Mouse (Mus musculus) ovary, postnatal 14 days (tissue): ENCODE measurements around the gene Dgat2.

ENCODE experiments used
- DNase-seq: peaks from one replicate; pipeline ENCODE4 v3.0.0; 2022; ENCODE audit warnings: low spot score

Dgat2 gene

DNA sequence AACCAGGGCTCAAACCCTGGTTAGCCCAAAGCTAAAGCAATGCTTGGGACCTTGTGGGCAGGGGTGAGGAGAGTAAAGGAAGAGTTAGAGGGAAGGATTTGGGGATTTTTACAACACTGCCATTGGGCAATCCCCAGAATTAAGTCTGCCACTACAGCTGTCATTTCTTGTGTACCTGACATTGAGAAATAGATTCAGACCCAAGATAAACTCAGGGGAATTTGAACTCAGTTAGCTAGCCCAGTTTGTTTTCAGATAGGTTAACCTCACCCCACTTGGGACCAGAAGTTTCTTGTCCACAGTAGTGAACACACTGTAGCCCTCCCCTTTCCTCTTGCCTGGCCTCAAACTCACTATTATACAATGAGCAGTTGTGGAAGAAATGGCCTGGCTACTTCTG is 8.9 kb upstream of the Dgat2 start:
- no peak for DNase-seq

DNA sequence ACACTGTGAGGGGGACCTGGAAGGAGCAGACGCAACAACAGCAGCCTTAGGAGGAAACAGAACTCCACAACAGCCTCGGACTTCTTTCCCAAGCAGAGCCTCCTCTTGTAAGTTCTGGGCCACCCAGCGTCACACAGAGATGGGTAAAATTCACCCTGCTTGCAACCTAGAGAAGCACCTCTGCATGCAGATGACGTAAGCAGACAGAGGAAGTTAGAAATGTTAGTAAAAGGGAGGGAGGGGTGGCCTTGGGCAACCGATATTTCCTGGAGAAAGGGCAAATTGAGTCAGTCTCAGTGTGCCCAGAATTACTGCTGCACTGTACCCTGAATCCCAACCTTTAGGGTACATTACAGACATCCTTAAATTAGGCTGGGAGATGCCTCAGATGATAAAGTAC is 7.4 kb upstream of the Dgat2 start:
- no peak for DNase-seq

DNA sequence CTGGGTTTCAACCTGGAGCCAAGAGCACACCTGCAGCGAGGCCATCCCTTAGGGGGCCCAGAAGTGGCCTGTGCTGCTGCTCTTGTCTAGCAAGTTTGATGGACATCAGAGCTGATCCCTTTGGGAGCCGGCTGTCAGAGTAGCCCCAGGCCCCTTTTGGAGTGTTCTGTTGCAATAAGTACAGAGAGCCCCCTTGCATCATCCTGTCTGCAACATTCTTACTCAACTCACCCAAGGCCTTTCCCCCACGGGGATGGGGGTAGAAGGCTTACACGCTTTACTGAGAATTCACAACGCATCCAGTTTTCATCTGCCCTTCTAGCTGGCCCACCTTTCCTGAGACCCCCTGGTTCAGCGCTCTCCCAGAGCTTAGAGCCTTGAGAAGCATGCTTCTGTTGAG is 6.1 kb upstream of the Dgat2 start:
- DNase-seq: no peak

DNA sequence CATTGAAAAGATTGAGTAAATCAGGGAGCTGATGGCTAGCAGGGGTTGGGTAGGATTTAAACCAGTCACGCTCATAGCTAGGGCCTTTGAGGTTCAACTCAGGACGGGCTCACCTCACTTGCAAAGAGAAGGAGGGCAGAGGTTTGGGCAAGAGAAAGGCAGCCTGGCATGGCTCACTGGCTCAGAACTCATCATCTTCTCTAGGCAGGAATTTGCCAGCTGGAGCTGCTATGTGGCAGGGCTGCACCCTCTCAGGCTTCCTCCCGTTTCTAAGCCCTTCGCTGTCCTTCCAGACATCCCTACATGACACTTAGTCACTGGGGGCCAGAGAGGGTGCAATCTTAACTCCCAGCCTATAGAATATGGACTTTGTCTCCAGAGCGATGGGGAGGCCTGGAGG is 4.9 kb upstream of the Dgat2 start:
- DNase-seq: no peak

DNA sequence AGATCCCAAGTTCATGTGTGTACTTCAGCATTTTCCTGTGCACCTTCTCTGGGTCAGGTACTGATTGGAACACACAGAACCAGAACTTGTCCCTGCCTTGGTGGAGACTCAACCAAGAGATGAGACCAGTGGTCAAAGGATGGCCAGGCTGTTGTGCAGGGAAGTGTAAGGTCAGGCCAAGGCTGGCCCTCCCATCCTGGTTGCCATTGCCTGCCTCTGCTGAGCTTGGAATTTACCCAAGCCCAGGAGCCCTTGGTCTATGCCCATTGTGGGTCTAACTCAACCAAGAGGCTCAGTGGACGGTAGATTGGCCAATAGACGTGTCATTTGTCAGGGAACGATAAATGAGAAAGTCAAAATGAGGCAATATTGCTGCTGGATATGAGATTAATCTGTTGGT is 2.9 kb upstream of the Dgat2 start:
- no peak for DNase-seq

DNA sequence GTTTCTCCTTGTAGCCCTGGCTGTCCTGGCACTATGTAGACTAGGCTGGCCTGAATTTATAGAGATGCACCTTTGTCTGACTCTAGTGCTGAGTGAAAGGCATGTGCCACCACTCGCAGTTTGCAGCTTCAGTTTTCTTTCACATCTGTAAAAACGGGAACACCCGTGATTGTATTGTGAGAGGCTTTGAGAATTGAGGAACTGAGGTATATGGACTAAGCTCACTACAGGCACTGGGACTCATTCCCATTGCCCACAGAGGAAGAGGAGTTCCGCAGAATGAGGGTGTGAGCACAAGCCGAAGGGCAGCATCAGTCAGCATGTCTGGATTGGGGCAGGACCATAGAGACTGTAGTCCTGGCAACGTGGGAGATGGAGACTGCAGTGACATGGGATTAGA is 1.2 kb upstream of the Dgat2 start:
- DNase-seq: no peak

DNA sequence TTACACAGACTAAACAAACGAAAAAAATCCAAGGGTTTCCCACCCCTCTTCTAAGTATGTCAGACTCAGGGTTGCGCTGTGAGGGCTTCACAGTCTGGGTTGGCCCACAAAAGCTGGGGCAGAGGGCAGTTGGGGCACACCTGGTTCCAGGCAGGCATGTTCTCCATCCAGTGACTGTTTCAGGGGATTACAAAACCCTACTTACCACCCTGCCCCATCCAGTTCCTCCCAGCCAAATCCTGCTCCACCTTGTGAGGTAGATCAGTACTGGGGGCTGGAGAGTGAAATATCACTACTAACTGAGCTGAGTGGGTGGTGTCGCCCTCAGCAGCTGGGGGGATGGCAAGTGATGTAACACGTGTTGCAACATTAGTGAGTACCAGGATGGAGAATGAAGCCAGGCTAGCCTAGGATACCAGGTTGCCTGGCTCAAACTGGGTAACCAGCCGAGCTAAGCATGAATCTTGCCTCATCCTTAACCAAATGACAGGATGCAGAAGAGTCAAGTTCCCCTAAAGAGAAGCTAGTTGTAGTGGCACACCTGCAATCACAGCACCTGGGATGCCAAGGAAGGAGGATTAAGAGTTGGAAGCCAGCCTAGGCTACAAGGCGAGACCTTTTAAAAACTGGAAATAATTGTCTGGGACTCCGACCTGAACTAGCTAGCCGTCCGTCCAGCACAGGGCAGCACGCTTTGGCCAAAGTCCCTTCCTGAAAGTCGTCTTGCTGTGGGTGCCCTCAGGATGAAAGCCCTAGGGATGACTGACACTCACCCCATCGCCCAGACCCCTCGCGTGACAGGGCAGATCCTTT is 694 bp downstream of the Dgat2 start:
- DNase-seq: no peak

DNA sequence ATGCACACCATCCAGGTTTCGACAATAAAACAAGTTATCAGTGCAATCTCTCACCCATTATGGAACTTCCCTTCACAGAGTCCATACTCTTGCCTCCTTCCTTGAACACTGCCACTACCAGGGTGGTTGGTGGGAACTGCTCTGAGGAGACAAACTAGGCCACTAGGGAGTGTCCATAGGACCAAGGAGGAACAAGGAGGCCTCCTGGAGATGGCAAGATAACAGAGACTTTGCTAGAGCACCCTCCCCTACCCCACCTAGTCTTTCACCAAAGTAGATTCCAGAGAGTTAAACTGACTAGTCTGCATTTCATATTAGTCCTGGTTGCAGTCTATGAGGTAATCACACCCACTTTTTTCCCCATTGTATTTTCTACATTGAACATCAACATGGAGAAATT is 2.4 kb downstream of the Dgat2 start:
- no peak for DNase-seq

DNA sequence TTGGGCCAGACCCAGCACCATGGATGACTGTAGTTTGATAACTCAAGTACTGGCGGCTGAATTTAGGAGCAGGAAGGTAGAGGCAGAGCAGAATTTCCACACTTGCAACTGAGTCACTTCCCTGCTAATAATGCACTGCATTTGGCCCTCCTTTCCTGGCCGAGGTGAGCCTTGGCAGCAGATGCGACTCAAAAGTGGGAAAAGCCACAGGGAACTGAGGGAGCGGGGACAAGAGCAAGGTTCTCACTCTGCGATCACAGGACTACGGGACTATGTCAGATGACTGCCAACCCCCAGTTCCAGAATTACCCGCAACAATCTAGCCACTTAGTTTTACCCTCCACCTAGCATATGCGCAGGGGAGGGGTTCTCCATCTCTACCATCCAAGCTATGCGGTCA is 3.2 kb downstream of the Dgat2 start:
- DNase-seq: no peak

DNA sequence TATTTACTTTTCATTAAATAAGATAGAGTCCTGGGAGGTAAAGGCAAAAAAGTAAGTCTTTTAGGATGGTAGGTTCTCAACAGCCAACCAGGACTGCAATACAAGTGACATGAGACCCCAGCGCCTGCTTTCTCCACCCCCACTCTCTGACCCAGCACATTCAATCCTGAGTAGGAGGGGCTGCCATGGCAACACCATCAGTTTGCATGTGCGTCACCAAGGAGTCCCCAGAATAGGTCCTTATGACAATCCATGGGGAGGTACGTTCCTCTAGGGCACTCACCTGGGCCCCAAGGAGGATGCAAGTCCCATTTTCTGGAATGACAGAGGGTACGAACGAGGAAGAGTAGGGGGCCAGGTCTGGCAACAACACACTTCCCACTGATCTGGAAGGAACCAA is 5.1 kb downstream of the Dgat2 start:
- no peak for DNase-seq

DNA sequence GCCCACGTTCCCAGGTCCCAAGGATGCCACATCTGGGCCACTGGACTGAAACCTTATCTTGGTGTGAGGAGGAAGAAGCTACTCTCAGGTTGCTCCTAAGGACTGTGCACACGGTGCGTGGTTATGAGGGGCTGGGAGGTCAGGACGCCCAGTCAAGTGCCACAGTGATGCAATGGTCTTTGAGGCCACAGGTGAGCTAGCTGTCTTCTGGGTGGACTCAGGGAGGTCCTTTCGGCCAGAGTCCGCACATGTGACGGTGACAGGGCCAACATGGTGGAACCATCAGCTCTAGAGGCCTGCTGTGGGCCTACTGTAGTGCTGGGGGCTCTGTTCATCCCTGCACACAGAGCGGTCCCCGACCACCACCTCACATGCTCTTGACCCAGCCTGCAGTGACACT is 6.9 kb downstream of the Dgat2 start:
- no peak for DNase-seq

DNA sequence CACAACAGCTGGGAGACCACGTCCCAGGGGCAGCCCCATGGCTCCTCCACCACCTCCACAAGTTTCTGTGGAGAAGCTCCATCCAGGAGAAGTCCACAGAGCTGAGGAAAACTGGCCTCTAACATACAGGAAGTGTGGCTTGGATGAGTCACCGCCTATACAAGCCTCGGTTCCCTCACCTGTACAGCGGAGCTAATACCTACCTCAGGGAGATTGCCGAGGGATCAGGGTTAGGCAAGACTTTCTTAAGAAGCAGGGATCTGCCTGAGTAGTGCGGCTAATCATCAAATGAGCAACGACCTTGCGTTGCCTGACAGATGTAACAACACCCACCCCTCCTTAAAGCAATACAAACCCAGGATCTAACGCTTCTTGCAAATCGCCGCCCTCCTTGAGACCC is 7.4 kb downstream of the Dgat2 start:
- DNase-seq: no peak

DNA sequence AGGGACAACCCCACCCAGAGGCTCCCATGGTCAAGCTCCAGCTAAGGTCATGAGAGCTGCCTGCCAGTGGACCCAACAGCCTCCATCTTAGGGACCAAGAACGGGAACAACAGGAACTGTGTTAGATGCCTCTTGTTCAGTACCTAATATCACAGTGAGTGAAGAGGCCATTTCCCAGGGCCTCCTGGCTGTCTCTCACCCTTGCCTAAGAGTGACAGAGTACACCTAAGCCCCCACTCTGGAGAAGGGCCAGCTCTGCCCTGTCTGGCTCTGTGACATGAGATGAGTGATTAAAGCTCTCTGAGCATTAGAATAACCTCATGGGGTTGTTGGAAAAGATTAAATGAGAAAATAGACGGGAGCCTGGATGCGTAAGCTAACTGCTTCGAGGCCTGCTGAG is 8.5 kb downstream of the Dgat2 start:
- no peak for DNase-seq

DNA sequence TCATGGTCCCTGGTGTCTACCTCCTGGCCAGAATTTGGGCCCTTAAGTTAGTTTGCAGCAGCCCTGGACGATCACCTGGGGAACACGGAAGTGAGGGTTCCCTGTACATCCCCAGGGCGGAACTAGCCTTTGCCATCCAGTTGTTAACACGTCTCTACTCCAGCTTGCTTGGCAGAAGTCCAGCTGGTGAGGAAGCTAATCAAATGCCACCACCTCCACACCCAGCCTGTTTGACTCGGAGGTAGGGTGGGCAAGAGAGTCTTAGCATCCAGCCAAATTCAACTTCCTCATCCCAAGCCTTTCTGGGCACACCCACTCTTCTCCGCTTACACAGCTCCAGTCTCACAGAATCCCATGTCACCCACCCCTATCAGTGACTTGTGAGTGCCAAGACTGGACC is 9.6 kb downstream of the Dgat2 start:
- no peak for DNase-seq

DNA sequence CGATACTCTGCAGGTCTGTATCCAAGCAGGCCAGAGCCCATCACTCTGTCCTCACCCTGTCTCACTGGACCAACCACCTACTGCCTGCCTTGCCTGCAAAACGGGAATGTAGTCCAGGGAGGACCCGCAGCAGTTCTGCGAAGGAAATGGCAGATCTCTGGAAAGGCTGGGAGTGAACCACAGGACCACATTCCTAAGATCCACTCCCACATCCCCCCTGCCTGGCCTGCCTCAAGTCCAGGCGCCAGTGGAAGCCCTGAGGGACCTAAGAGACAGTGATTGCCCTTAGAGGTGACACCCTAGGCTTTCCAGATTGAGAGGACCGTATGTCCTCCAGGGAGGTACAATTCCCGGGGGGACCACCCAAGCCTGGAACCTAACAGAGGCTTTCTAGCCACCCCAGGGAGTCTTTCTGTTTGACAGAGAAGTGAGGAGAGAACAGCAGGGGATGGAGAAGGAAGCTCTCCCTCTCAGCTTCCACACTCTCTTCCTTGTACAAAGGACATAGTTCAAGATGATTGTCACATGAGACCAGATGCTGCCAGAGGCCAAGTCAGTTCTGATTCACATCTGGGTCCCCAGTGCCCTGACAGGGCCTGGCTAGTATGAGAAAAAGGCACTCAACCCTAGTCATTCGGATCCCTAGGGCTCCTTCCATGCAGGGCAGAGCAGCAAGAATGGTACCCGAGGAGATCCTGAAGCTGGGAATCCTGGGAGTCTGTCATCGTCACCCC is 10.6 kb downstream of the Dgat2 start:
- DNase-seq: no peak

DNA sequence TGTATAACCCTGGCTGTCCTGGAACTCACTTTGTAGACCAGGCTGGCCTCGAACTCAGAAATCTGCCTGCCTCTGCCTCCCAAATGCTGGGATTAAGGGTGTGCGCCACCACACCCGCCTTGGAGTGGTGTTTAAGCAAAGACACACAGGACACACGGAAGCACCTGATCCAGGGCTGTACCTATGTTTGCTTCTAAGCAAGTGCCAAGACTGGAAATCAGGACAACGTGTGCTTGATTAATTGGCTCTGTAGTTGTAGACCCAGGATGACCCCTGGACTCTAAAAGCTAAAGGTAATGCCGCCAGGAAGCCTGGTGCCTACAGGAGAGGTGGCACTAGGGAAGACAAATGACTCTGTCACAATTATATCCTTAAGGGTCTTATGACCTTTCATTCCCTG is 12.0 kb downstream of the Dgat2 start:
- DNase-seq: no peak

DNA sequence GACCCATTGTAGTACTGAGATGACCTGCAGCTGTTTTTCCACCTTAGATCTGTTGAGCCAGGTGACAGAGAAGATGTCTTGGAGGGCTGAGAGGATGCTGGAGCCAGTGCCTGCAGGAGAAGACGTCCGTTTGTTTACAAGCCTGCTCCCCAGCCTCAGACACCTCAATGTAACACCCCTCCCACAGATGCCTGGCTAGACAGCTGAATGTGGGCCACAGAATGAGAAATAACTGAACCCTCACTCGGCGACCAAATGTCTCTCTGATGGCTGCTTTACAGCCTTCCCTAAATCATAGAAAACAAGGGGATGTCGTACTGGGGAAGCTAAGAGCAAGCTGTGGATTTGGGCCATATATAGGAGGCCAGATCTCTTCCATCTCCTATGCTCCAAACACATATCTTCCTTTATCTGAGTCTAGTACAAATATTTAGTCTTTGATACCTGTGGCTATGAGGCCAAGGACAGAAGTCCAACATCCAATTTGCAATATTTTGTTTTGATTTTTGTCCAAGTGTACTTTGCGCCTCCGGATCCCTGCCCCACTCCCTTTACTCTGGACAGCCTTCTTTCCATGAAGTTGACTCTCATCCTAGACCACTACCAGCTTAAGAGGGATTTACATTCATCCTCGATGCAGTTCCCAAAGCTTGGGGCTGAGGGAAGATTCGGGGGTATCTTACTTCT is 12.7 kb downstream of the Dgat2 start:
- DNase-seq: no peak

DNA sequence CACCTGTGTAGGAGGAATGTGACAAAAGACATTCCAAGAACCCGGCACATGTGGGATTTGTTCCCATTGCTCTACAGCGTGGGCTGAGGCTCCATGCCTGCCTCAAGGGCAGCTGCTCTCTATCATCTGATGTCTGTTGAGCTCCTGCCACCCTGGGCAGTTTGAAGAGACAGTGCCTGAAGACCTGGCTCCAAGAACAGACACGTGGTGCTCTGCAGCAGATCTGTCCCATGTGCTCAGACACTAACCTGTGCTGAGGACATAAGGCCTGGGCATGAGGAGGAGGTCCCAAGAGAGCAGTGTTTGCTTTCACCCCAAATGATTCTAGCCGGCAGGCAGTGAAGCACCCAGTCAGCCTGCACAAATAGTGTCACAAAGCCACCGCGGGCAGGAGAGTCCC is 13.8 kb downstream of the Dgat2 start:
- no peak for DNase-seq

DNA sequence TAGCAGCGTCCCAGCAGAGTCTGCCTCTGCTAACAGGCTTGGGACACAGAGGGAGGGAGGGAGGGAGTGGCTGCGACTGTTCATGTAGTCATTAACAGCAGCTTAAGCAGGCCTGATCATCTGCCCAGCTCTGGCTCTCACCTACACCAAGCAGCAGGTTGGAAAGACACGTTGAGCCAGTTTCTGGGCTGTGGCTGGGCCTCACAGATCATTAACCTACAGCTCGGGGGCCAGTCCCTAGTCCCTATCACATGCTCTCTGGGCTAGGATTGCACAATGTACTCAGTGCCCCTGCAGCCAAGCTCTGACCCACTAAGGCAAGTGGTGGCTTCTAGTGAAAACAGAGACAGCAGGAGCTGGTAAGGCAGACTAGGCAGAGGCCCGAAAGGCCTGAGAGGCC is 14.6 kb downstream of the Dgat2 start:
- DNase-seq: no peak

DNA sequence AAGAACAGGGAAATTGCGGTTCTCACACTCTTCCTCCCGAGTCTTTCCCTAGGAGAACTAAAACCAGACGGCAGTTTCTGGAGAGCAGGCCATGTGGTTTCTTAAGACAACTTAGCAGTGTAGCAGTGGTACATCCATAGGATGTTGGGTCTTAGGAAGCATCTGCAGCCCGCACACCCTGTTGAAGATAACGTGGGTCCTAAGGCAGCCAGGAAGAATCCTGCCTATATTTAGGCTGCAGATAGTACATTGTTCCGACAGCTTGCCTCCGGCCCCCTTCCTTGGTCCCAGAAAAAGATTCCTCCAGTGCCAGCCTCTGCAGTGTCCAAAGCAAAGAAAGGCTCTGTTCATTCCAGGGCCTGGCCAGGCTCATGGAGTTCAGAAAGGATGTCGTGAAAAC is 16.4 kb downstream of the Dgat2 start:
- DNase-seq: no peak

DNA sequence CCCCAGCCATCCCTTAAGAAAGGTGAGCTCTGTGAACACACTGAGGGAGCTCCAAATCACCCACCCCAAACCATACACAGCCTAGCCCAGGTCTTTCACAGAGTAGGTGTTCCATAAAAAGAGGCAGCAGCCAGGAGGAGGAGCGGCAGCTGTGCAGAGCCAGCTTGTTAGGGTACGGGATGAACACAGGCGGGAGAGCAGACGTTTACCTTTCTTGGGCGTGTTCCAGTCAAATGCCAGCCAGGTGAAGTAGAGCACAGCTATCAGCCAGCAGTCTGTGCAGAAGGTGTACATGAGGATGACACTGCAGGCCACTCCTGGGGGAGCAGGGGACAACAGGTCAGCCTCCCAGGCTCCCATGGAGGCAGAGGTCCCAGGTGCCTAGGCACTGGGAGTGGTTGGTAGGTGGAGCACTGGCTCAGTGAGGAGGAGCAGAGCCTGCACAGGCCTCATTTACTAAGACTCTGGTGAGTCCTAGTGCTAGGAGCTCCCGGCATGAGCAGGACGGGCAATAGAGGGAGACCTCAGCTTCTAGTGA is 17.6 kb downstream of the Dgat2 start:
- no peak for DNase-seq

DNA sequence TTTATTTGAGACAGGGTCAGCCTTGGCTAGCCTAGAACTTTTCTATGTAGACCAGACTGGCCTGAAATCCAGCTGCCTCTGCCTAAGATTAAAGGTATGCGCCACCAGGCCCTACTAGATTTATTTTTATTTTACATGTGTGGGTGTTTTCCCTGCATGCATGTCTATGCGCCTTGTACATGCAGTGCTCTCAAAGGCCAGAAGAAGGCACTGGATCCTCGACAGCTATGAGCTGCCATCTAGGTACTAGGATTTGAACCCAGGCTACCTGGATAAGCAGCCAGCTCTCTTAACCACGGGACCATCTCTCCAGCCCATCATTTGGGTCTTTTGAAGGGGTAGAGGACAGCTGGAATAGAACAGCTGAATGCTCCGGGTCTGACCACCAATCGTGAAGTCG is 20.1 kb downstream of the Dgat2 start:
- DNase-seq: no peak

DNA sequence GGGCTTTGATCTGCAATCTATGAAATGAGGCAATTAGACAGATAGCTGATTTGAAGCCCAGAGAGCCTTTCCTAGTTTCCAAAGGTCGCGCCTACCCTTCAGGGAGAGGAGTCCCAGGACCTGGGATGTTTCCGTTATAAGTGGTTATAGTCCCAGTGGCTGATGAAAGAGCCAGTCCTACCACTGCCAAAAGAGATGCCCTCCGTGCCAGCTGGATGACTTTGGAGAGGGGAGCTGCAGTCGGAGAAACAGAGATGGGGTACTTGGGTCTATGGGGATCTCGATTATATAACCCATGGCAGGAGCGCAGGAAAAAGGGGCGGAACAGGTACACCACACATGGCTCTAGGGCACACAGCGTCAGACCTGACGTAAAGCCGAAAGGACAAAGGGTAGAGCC is 20.6 kb downstream of the Dgat2 start:
- no peak for DNase-seq
